Mouse (Mus musculus) kidney, postnatal 0 days (tissue): ENCODE results near the gene Nop53. TPM values are rescaled to one million over a fixed set of nuclear protein-coding genes. Genes with fewer than 3 reads are reported as not detected.

ENCODE experiments used
- ATAC-seq: fragments of 200-750 bp; cut with Nextera tagmentation; replicated peaks from 2 replicates; pipeline ENCODE4 v1.8.0; 2017; ENCODE audit warnings: low read depth, moderate number of reproducible peaks, moderate TSS enrichment, moderate library complexity; ENCODE audit not compliant: low FRiP score
- DNase-seq: peaks from one replicate; pipeline ENCODE4 v3.0.0-alpha.2; 2016; ENCODE audit warnings: low spot score
- H3K27ac ChIP-seq: fragments of 300-500 bp; sonication (generic); 2 replicates; pipeline ENCODE4 v1.5.1; 2014; ENCODE audit warnings: mild to moderate bottlenecking
- H3K27me3 ChIP-seq: fragments of 300-500 bp; sonication (generic); 2 replicates; pipeline ENCODE4 v1.6.1; 2014; ENCODE audit warnings: low read length, mixed read lengths; ENCODE audit not compliant: insufficient read depth
- H3K36me3 ChIP-seq: fragments of 300-500 bp; sonication (generic); 2 replicates; pipeline ENCODE4 v1.6.1; 2014; ENCODE audit warnings: low read length, mixed read lengths; ENCODE audit not compliant: insufficient read depth
- H3K4me1 ChIP-seq: fragments of 300-500 bp; sonication (generic); replicated peaks from 2 replicates; pipeline ENCODE4 v1.6.1; 2014; ENCODE audit warnings: antibody characterized with exemption, low read length, mixed read lengths; ENCODE audit not compliant: insufficient read depth
- H3K4me2 ChIP-seq: fragments of 300-500 bp; sonication (generic); 2 replicates; pipeline ENCODE4 v1.6.1; 2014; ENCODE audit warnings: mild to moderate bottlenecking, low read length, moderate library complexity, mixed read lengths
- H3K4me3 ChIP-seq: fragments of 300-500 bp; sonication (generic); replicated peaks from 2 replicates; pipeline ENCODE4 v1.5.1; 2014; ENCODE audit warnings: low read depth, low read length
- H3K9ac ChIP-seq: fragments of 300-500 bp; sonication (generic); 2 replicates; pipeline ENCODE4 v1.6.1; 2014; ENCODE audit warnings: low read depth, low read length
- H3K9me3 ChIP-seq: fragments of 300-500 bp; sonication (generic); replicated peaks from 2 replicates; pipeline ENCODE4 v1.6.1; 2016; ENCODE audit warnings: low read length, inconsistent platforms, mixed read lengths
- CTCF ChIP-seq: IDR thresholded peaks from 2 replicates; pipeline ENCODE4 v1.5.1; 2016; ENCODE audit warnings: antibody characterized with exemption, low read depth, mild to moderate bottlenecking, moderate library complexity
- WGBS: fragments of 180-500 bp; shearing (Covaris S2); extraction: QIAGEN DNeasy Blood & Tissue Kit; methylation state at CpG from one replicate; pipeline ENCODE4 v1.1.7; 2014; 5-methylcytosine and 5-hydroxymethylcytosine counted together
- polyA plus RNA-seq: library from polyadenylated mRNA; unstranded; fragments of >200 nt; fragmentation: Nextera tagmentation; extraction: Ambion mirVana; gene quantifications from 2 replicates; pipeline ENCODE4 v1.2.1, GENCODE M21; 2015

Nop53 gene
- polyA plus RNA-seq, 1 experiment from 2014 or later, result 221 TPM

GRCm38 (mm10) chr7:15953307-15954074 is 7.6 kb upstream of the Nop53 start:
- Histone ChIP-seq H3K27ac (no peak overlapping the region), H3K36me3 (0 out of 2 replicates have a peak, but pooled peaks cover 7% of the 10 kb centered on the region), H3K9ac (no peak overlapping the region), H3K27me3 (no peaks in the 10 kb centered on the region), H3K4me3 (no peak overlapping the region), H3K9me3 (no peaks in the 10 kb centered on the region), H3K4me2 (no peak overlapping the region), H3K4me1 (0 out of 2 replicates have a peak, but pooled peaks cover 5% of the 10 kb centered on the region)
- WGBS, result 88% methylated on average over 13 of the region's 13 CpGs
- DNase-seq (no peak), ATAC-seq (no peak)
- peak; percentile 53; the same call in 1 of the 2 replicates for TF ChIP-seq CTCF

GRCm38 (mm10) chr7:15952416-15952815 is 6.5 kb upstream of the Nop53 start:
- H3K9me3 ChIP-seq, result no peaks in the 10 kb centered on the region
- 71% methylated on average over 3 of the region's 3 CpGs for WGBS
- H3K27ac ChIP-seq, result no peak overlapping the region
- ATAC-seq, result no peak
- H3K4me1 ChIP-seq, result peaks cover 5% of the 10 kb centered on the region; the same call in 1 of the 2 replicates
- H3K4me3 ChIP-seq, result no peak overlapping the region
- H3K9ac ChIP-seq, result no peak overlapping the region
- H3K27me3 ChIP-seq, result no peaks in the 10 kb centered on the region
- H3K36me3 ChIP-seq, result 0 out of 2 replicates have a peak, but pooled peaks cover 7% of the 10 kb centered on the region
- TF ChIP-seq CTCF, result no peak
- H3K4me2 ChIP-seq, result no peak overlapping the region
- no peak for DNase-seq

GRCm38 (mm10) chr7:15950008-15950407 is 4.1 kb upstream of the Nop53 start:
- DNase-seq, result no peak
- H3K9ac ChIP-seq, result no peak overlapping the region
- TF ChIP-seq CTCF, result no peak
- no peak overlapping the region for H3K4me2 ChIP-seq
- H3K27me3 ChIP-seq, result no peaks in the 10 kb centered on the region
- 0 out of 2 replicates have a peak, but pooled peaks cover 4% of the 10 kb centered on the region for H3K36me3 ChIP-seq
- H3K4me1 ChIP-seq, result peaks cover 2% of the 10 kb centered on the region
- 88% methylated on average over 15 of the region's 15 CpGs for WGBS
- H3K4me3 ChIP-seq, result no peak overlapping the region
- no peak overlapping the region for H3K27ac ChIP-seq
- no peak for ATAC-seq
- no peaks in the 10 kb centered on the region for H3K9me3 ChIP-seq

- ATAC-seq (no peak), DNase-seq (no peak)
- Histone ChIP-seq H3K36me3 (0 out of 2 replicates have a peak, but pooled peaks cover 5% of the 10 kb centered on the region), H3K9ac (no peak overlapping the region), H3K9me3 (no peaks in the 10 kb centered on the region), H3K4me3 (no peak overlapping the region), H3K4me2 (peak overlapping the region; percentile 44; the same call in 1 of the 2 replicates), H3K27ac (no peak overlapping the region; the same call in 1 of the 2 replicates), H3K4me1 (no peaks in the 10 kb centered on the region; the same call in none of the 2 replicates), H3K27me3 (no peaks in the 10 kb centered on the region)
- no peak for TF ChIP-seq CTCF
- 75% methylated on average over 7 of the region's 7 CpGs for WGBS
Observed at GRCm38 (mm10) chr7:15949216-15949790, 3.4 kb upstream of the Nop53 start.

GRCm38 (mm10) chr7:15948381-15948941 is 2.6 kb upstream of the Nop53 start:
- Histone ChIP-seq H3K9ac (no peak overlapping the region), H3K27me3 (no peaks in the 10 kb centered on the region), H3K9me3 (no peaks in the 10 kb centered on the region), H3K36me3 (peaks cover 13% of the 10 kb centered on the region), H3K4me1 (no peaks in the 10 kb centered on the region; the same call in none of the 2 replicates), H3K4me3 (peak overlapping the region; percentile 1; the same call in 1 of the 2 replicates), H3K4me2 (peak overlapping the region; percentile 44), H3K27ac (0 out of 2 replicates have a peak overlapping the region, but pooled peaks have one; percentile 8)
- TF ChIP-seq CTCF, result peak; percentile 89
- 2% methylated on average over 23 of the region's 23 CpGs for WGBS
- ATAC-seq, result peak; percentile 87
- DNase-seq, result peak; percentile 95

GRCm38 (mm10) chr7:15947653-15948260 is 1.9 kb upstream of the Nop53 start:
- 46% methylated on average over 4 of the region's 4 CpGs for WGBS
- H3K4me1 ChIP-seq, result no peaks in the 10 kb centered on the region; the same call in none of the 2 replicates
- H3K9ac ChIP-seq, result no peak overlapping the region
- ATAC-seq (no peak), DNase-seq (no peak)
- no peak overlapping the region for H3K27ac ChIP-seq
- peak overlapping the region; percentile 44; the same call in 1 of the 2 replicates for H3K4me2 ChIP-seq
- H3K36me3 ChIP-seq, result peaks cover 19% of the 10 kb centered on the region
- H3K4me3 ChIP-seq, result no peak overlapping the region
- H3K9me3 ChIP-seq, result no peaks in the 10 kb centered on the region
- no peak for TF ChIP-seq CTCF
- H3K27me3 ChIP-seq, result no peaks in the 10 kb centered on the region
